Mouse (Mus musculus) granulocyte monocyte progenitor cell, adult 5-6 weeks (primary cell): ENCODE measurements around the gene Tbrg4. TPM values are rescaled to one million over a fixed set of nuclear protein-coding genes. Genes with fewer than 3 reads are reported as not detected.

Experiments
- ATAC-seq: replicated peaks from 2 replicates; pipeline ENCODE4 v1.8.0; 2016; ENCODE audit warnings: mild to moderate bottlenecking, moderate TSS enrichment, inconsistent platforms; ENCODE audit not compliant: poor library complexity, severe bottlenecking
- total RNA-seq, 2 experiments: library from RNA; stranded (forward) in 1 of 2; stranded (reverse) in 1 of 2; fragments of 200-712, 200-1000 nt in 1 of 2; fragments of >200 nt in 1 of 2; fragmentation: Nextera tagmentation in 1 of 2; gene quantifications; 2 replicates each; pipeline ENCODE4 v1.2.3; 2014 to 2017

Gene Tbrg4
- total RNA-seq, 2 experiments from 2014 or later: 35.0 to 101 TPM

GRCm38 (mm10) chr11:6624619-6625382, 1.1 kb downstream of the Tbrg4 start:
- ATAC-seq: no peak

DNA sequence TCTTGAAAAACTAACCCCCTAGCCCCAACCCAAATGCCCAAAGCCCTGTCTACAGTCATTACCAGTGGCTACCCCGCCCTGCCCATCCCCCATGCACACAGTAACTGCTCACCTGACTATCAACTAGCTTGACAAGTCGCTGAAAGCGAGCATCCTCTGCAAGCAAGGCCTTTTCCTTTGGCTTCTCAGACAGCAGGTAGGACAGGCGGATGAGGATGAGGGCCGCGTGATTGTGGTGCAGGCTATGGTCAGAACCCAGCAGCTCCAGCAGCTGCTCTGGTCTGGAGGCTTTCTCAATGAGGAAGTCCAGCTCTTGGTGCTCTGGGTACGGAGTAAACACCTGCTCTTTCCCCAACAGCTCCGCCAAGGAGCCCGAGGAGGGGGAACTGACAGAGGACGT, 2.2 kb downstream of the Tbrg4 start:
- peak; percentile 37 for ATAC-seq

DNA sequence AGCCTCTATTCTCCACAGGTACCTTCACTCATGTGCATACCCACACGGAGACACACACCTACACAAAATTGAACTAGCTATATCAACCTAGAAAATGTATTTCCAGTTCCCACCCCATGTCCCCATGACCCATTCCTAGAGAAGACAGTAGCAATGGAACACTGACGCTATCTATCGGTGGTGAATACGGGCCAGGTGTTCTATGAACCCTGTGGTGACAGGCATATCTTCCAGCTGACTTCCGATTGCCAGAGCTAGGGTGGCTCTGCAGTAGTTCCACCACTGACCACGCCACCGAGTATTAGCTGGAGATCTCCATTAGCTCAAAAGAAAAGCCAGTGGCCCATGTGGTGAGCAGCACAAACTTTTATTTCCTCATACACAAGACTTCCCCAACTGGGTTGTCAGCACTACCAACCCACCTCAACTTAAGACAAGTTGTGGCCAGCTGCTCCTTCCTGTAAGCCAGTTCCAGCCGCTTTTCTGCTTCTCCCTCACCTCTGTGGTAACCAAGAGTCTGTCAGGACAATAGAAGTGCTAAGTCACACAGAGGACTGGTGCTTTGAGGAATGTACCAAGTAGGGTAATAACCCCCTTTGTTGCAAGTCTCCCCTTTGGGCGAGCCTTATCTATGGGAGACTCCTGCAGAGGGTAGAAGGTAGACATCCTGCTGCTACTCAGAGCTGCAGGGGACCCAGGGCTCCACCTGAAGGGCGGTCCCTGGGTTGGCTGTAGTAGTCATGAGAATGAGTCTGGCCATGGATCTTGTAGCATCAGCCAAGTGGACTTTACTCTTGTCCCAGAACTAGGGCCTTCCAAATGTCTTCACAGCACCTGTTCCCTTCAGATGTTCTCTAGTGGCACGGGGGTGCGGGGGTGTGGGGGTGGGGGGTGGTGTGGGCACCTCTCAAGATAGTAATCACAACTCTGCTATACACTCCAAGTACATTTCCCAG, 10.3 kb downstream of the Tbrg4 start:
- peak; percentile 85 for ATAC-seq

- ATAC-seq: peak; percentile 40
Observed at GRCm38 (mm10) chr11:6605491-6606399, 20.1 kb downstream of the Tbrg4 start, which contains the start of gene Nacad. Gene Nacad (minus strand): TSS chr11:6606053.

GRCm38 (mm10) chr11:6605021-6605481, 20.8 kb downstream of the Tbrg4 start:
- ATAC-seq: no peak

GRCm38 (mm10) chr11:6604604-6604936, 21.3 kb downstream of the Tbrg4 start:
- no peak for ATAC-seq

GRCm38 (mm10) chr11:6603887-6604603, 21.8 kb downstream of the Tbrg4 start:
- ATAC-seq: peak; percentile 45

DNA sequence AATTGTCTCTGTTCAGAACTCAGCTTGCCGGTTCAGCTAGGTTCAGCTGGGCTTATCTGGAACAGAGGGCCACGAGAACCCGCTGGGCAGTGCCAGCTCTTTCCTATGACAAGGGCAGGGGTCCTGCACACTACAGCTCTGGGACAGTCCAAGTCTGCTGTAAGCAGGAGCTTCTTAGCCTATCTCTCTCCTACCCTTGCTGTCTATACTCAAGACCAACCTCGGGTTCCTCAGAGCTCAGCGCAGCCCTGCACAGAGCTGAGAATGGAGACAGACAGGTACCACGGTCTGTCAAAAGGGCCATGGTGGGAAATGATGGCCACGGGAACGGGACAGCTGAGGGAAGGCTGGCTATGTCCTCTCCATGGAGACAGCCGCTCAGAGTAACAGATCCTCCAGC, 22.6 kb downstream of the Tbrg4 start:
- ATAC-seq: no peak

DNA sequence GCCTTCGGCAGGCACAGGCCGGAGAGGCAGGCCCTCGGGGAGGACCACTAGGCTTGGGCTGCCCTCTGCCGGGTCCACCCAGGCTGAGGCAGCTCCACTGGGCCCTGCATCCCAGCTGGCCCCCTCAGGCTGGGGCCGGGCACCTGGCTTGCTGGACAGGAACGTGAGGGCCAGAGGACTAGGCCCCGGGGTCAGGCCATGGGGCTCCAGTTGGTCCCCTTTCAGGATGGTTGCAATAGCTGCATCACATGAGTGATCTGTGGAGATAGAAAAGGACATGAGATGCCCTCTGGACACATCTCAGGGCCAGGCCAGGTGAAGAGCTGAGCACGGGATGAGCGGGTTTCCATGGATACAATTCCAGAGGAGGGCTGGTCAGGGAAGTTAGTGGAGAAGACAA, 23.2 kb downstream of the Tbrg4 start:
- no peak for ATAC-seq

- no peak for ATAC-seq
Observed at GRCm38 (mm10) chr11:6601649-6602480, 24.0 kb downstream of the Tbrg4 start.

DNA sequence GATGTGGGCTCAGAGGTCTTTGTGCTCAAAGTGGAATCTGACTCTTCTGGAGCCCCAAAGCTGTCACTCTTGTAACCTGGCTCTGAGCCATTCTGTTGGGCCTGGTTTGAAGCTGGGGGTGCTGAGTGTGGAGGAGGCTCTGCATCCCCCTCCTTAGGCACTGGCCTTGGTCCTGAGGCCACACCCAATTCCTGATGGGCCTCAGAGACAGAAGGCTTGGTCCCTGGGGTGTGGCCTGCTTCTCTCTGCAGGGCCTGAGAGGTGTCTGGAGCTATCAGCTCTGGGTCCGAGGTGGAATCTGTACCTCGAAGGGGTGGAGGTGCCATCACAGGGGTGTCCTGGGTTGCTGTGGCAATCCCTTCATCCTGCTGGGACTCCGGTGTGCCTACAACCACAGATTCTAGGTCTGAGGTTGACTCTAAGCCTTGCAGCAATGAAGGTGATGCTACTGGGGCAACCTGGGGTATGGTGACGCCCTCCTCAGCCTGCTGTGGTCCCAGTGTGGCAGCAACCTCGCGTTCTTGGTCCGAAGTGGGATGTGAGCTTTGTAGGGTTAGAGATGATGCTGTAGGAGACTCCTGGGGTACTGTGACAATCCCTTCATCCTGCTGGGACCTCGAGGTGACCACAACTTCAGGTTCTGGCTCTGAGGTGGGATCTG, 25.5 kb downstream of the Tbrg4 start:
- ATAC-seq: no peak

DNA sequence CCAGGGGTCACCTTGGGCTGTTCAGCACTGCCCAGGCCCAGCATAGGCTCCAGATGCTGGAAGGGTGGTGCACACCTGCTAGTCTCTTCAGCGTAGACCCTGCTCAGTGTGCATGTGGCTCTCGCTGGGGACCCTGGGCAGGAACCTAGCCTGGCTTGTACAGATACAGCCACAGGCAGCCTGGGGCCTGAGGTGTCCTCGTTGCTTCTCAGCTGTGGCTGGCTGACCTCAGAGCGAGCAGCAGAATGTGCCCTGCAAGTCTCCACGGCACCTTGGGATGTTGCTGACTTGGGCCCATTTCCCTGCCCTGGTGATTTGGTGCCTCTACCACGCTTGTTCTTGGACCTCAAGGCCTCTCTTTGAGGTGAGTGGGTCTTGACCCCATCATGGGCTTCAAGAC, 26.0 kb downstream of the Tbrg4 start:
- ATAC-seq: no peak

GRCm38 (mm10) chr11:6599011-6599681, 26.7 kb downstream of the Tbrg4 start:
- no peak for ATAC-seq

DNA sequence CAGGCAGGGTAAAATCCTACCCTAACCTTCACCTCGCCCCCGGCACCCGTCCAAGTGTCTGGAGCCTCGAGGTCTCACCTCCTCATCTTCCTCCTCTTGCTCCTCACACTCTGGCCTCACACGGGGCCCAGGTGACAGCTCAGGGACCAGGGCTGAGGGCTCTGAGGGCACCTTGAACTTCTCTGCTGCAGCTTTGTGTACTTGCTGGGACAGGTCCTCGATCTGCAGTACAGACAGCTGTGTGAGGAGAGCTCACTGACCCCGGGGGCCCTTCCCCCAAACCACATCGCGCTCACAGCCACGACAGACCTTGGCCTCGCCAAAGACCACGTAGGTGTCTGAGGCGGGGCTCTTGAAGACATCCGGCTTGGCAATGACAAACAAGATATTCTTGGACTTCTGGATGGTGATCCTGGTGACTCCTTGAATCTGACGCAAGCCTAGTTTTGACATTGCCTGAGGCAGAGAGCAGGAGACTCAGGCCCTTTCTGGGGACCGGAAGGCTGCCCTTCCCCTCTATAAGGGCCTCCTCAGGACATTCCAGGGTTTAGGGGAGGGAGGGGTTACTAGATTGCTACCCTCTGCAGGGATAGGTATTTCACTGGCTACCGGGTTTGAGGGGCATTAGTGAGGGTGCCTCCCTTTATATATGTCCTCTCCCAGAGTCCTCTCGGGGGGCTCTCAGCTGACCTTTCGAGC, 27.5 kb downstream of the Tbrg4 start:
- no peak for ATAC-seq

GRCm38 (mm10) chr11:6597523-6597922, 28.3 kb downstream of the Tbrg4 start:
- peak; percentile 21; the same call in 1 of the 2 replicates for ATAC-seq

GRCm38 (mm10) chr11:6596616-6597015, 29.3 kb downstream of the Tbrg4 start:
- ATAC-seq: no peak

- no peak for ATAC-seq
Observed at GRCm38 (mm10) chr11:6596205-6596604, 29.7 kb downstream of the Tbrg4 start.
